Mouse (Mus musculus) heart, embryonic 14.5 days (tissue): Measurements from ENCODE around the gene Usp34. TPM values are rescaled to one million over a fixed set of nuclear protein-coding genes. Genes with fewer than 3 reads are reported as not detected.
A peak's percentile ranks its signal among the peaks of the same experiment; 100 is the strongest.

Experiments used
- ATAC-seq: fragments of 200-750 bp; cut with Nextera tagmentation; 2 replicates; pipeline ENCODE4 v1.8.0; 2017; ENCODE audit warnings: low read depth, moderate TSS enrichment; ENCODE audit not compliant: insufficient number of reproducible peaks, insufficient read depth, low FRiP score
- H3K27ac ChIP-seq, 2 experiments: fragments of 200-500 bp in 1 of 2; fragments of 300-500 bp in 1 of 2; sonication (generic) in 1 of 2; replicated peaks in 1 of 2; 2 replicates each; pipeline ENCODE4 v1.5.1; 2012 to 2014; ENCODE audit warnings: low read depth in 2 of 2, low read length in 2 of 2, control low read depth in 1 of 2, mild to moderate bottlenecking in 1 of 2, mixed read lengths in 1 of 2; ENCODE audit not compliant: control insufficient read depth in 1 of 2, insufficient read depth in 1 of 2
- H3K27me3 ChIP-seq: fragments of 300-500 bp; sonication (generic); 2 replicates; pipeline ENCODE4 v1.6.1; 2014; ENCODE audit warnings: mild to moderate bottlenecking, low read length, control low read depth; ENCODE audit not compliant: control insufficient read depth, insufficient read depth
- H3K36me3 ChIP-seq: fragments of 300-500 bp; sonication (generic); 2 replicates; pipeline ENCODE4 v1.6.1; 2014; ENCODE audit warnings: mild to moderate bottlenecking, control low read depth, low read length, mixed read lengths; ENCODE audit not compliant: control insufficient read depth, insufficient read depth
- H3K4me1 ChIP-seq, 2 experiments: fragments of 200-500 bp in 1 of 2; fragments of 300-500 bp in 1 of 2; sonication (generic) in 1 of 2; 2 replicates each; pipeline ENCODE4 v1.6.1; 2012 to 2014; ENCODE audit warnings: low read length in 2 of 2, control low read depth in 1 of 2, mixed read lengths in 1 of 2; ENCODE audit not compliant: control insufficient read depth in 2 of 2, insufficient read depth in 2 of 2
- H3K4me2 ChIP-seq: fragments of 300-500 bp; sonication (generic); 2 replicates; pipeline ENCODE4 v1.6.1; 2014; ENCODE audit warnings: mild to moderate bottlenecking, low read length
- H3K4me3 ChIP-seq, 2 experiments: fragments of 200-500 bp in 1 of 2; fragments of 300-500 bp in 1 of 2; sonication (generic) in 1 of 2; 2 replicates each; pipeline ENCODE4 v1.5.1; 2012 to 2014; ENCODE audit warnings: low read length in 2 of 2, mild to moderate bottlenecking in 2 of 2, control low read depth in 1 of 2, low read depth in 1 of 2, moderate library complexity in 1 of 2; ENCODE audit not compliant: control insufficient read depth in 1 of 2, insufficient read depth in 1 of 2
- H3K9ac ChIP-seq: fragments of 300-500 bp; sonication (generic); 2 replicates; pipeline ENCODE4 v1.6.1; 2014; ENCODE audit warnings: mild to moderate bottlenecking, low read length
- H3K9me3 ChIP-seq: fragments of 300-500 bp; sonication (generic); 2 replicates; pipeline ENCODE4 v1.6.1; 2016; ENCODE audit warnings: low read length, control low read depth; ENCODE audit not compliant: control insufficient read depth
- WGBS: fragments of 180-500 bp; shearing (Covaris S2); extraction: QIAGEN DNeasy Blood & Tissue Kit; methylation state at CpG from one replicate; pipeline ENCODE4 v1.1.7; 2014; 5-methylcytosine and 5-hydroxymethylcytosine counted together
- polyA plus RNA-seq: library from polyadenylated mRNA; unstranded; fragments of >200 nt; fragmentation: Nextera tagmentation; extraction: Ambion mirVana; gene quantifications from 2 replicates; pipeline ENCODE4 v1.2.1, GENCODE M21; 2014

Usp34 gene
- 23.3 and 24.0 TPM in 2 replicates for polyA plus RNA-seq

DNA sequence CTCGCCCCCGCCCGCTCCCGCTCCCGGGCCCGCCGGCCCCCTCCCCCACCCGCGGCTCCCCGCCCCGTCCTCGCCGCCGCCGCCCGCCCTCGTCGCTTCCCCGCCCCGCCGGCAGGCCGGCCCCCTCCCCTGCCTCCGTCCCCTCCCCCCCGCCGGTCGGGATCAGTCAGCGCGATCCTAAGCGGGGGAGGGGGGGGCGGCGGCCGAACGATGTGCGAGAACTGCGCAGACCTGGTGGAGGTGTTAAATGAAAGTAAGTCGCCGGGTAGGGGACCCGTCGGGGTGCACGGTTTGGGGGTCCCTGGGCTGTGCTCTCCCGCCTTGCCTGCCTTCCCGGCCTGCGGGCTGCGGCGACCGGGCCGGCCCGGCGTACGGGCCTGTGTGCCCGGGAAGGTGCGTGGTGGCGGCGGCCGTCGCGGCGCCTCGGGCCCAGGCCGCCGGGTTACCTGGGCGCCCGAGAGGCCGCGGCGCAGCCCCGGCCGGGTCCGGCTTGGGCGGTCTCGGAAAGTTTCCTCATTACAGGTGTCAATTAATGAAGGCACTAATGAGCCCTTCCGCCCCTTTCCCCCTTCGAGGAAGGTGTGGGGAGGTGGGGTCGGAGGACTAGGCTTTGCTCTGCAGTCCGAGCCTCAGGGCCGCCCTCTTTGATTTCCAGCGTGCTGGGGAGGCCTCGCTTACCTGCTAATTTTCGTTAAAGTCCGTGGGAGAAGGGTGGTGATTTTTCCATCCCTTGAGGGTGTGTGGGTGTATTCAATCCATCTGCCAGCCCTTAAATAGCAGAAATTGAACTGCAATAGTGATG is at the start of gene Usp34:
Usp34 (plus strand) TSS at position 132 of the 802 bp plus-strand sequence.
- peak; percentile 44 for ATAC-seq
- Histone ChIP-seq H3K36me3 (0 out of 2 replicates have a peak, but pooled peaks cover 4% of the 10 kb centered on the region), H3K4me1 (peaks cover 2 to 14% of the 10 kb centered on the region in 2 experiments; a peak in 2 of 4 replicates), H3K9me3 (no peaks in the 10 kb centered on the region), H3K27me3 (no peaks in the 10 kb centered on the region), H3K4me3 (peak within 1 kb of the TSS; percentile 71 to 88), H3K9ac (peak within 1 kb of the TSS; percentile 89), H3K4me2 (peak within 1 kb of the TSS; percentile 79), H3K27ac (peak within 1 kb of the TSS; percentile 88 to 98)
- under 1% methylated on average over 42 of the region's 80 CpGs for WGBS

GRCm38 (mm10) chr11:23259073-23259472 is 47.6 kb upstream of the Usp34 start:
- peaks cover 26% of the 10 kb centered on the region for H3K36me3 ChIP-seq
- no peak overlapping the region for H3K9ac ChIP-seq
- H3K4me1 ChIP-seq: peaks cover 3 to 26% of the 10 kb centered on the region in 2 experiments
- WGBS: 80% methylated on average over 4 of the region's 4 CpGs
- no peaks in the 10 kb centered on the region for H3K9me3 ChIP-seq
- H3K4me2 ChIP-seq: peak overlapping the region; percentile 88; the same call in 1 of the 2 replicates
- H3K4me3 ChIP-seq: no peak overlapping the region
- H3K27me3 ChIP-seq: no peaks in the 10 kb centered on the region
- H3K27ac ChIP-seq: no peak overlapping the region
- no peak for ATAC-seq

DNA sequence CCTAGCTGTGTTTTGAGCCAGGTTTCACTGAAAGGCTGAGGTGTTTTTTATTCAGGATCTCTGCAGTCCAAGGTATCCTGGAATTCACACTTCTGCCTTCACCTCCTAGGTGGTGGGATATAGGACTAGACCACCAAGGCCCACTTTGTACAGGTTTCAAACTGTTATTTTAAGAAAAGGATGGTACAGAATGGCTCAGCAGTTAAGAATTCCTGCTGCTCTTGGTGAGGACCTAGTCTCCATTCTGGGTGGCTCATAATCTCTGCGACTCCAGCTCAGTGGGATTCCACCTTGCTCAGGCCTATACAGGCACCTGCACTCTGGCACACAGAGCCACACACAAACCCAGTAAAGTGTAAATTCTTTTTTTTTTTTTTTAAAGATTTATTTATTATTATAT is 47.2 kb upstream of the Usp34 start:
- H3K27me3 ChIP-seq: no peaks in the 10 kb centered on the region
- 73% methylated on average over 1 of the region's 1 CpGs for WGBS
- no peak for ATAC-seq
- H3K9ac ChIP-seq: no peak overlapping the region
- peak overlapping the region; percentile 88; the same call in 1 of the 2 replicates for H3K4me2 ChIP-seq
- no peak overlapping the region for H3K4me3 ChIP-seq
- no peaks in the 10 kb centered on the region for H3K9me3 ChIP-seq
- H3K4me1 ChIP-seq: peaks cover 3 to 26% of the 10 kb centered on the region in 2 experiments
- H3K27ac ChIP-seq: no peak overlapping the region
- peaks cover 30% of the 10 kb centered on the region for H3K36me3 ChIP-seq

DNA sequence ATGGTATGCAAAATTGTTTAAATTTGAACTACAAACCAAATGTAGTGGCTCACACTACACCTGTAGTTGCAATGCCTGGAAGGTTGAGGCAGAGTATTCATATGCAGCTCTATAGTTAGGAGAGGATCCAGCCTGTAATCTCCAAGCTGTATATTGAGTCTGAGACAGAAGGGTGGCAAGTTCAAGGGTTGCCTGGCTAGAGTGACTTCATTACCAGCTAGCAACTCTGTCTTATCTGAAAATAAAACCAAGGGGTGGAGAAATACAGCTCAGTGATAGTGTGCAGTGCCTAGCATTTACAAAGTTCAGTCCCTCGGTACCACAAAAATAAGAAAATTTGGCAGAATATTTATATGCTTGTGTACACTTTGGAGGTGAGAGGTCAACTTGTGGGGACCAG is 46.5 kb upstream of the Usp34 start:
- ATAC-seq: no peak
- Histone ChIP-seq H3K4me3 (no peak overlapping the region), H3K9ac (no peak overlapping the region), H3K27me3 (no peaks in the 10 kb centered on the region), H3K9me3 (no peaks in the 10 kb centered on the region), H3K27ac (no peak overlapping the region), H3K4me1 (peaks cover 2 to 26% of the 10 kb centered on the region in 2 experiments), H3K36me3 (peaks cover 37% of the 10 kb centered on the region), H3K4me2 (no peak overlapping the region)
- WGBS: 72% methylated on average over 1 of the region's 1 CpGs

DNA sequence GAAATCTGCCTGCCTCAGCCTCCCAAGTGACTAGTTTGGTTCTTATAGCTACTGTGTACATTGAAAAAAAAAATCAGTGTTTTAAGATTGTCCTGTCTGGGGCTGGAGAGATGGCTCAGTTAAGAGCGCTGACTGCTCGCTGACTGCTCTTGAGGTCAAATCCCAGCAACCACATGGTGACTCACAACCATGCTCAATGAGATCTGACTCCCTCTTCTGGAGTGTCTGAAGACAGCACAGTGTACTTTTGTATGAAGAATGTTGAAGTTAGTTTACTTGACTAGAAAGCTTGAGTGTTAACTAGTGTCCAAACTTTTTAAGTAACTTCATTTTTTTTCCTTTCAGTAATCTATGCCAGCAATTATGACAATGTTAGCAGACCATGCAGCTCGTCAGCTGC is 45.2 kb upstream of the Usp34 start:
- WGBS: 63% methylated on average over 3 of the region's 3 CpGs
- Histone ChIP-seq H3K9me3 (no peaks in the 10 kb centered on the region), H3K36me3 (peaks cover 49% of the 10 kb centered on the region), H3K9ac (no peak overlapping the region), H3K27ac (no peak overlapping the region), H3K27me3 (no peaks in the 10 kb centered on the region), H3K4me1 (peaks cover 2 to 26% of the 10 kb centered on the region in 2 experiments), H3K4me3 (no peak overlapping the region), H3K4me2 (no peak overlapping the region)
- ATAC-seq: no peak

DNA sequence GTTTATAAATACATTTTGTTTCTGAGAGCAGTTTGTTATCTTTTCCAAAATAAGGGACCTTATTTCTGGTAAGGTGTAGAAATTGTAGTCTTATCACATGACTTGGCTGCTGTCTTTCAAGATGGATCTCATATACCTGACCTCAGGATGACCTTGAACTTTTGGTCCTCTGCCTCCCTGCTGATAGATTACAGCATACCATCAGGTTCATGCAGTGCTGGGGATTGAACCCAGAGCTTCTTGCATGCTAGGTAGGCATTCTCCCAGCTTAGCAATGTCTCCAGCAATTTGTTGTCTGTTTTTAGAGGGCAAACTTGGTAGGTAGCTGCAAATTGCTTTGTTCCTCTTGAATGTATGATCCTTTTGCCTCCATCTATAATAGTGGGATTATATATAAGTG is 41.7 kb upstream of the Usp34 start:
- ATAC-seq: no peak

DNA sequence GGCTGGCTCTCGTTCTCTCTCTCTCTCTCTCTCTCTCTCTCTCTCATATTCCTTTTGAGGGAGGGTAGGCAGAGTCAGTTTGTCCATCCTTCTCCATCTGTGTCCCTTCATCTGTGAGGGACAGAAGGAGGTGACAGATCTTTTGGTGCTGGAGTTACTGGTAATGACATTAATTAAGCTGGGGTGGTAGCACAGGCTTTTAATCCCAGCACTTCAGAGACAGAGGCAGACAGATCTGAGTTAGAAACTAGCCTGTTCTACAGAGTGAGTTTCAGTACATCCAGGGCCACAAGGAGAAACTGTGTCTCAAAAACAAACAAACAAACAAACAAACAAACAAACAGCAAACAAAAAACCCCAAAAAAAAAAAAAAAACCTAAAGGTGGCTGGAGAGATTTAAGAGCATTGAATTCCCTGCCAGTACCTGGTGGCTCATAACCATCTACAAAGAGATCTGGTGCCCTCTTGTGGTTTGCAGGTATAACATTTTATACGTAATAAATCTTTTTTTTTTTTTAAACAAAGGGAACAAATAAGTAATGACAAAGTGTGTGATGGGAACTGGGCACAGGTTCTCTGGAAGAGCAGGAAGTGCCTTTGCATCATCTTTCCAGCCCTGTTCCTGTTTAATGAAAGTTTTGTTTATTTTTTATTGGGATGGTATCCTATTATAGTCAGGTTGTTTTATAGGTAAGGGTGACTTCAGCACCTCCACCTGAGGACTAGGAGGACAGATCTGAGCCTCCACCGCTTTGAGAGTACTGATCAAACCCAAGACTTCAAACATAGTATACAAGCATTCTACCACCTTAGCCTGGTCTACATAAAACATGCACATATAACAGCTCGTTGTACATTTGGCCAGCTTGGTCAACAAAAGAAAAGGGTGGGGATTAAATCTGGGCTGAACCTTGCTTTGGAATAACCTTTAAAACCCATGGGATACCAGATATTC is 34.6 kb upstream of the Usp34 start:
- ATAC-seq: no peak
- peaks cover 92% of the 10 kb centered on the region for H3K36me3 ChIP-seq

More for the DNA sequence above, 41.7 kb upstream of the Usp34 start:
- Histone ChIP-seq H3K4me3 (no peak overlapping the region), H3K9ac (no peak overlapping the region), H3K27ac (no peak overlapping the region), H3K4me1 (peaks cover 0 to 11% of the 10 kb centered on the region in 2 experiments; a peak in 3 of 4 replicates), H3K9me3 (no peaks in the 10 kb centered on the region), H3K36me3 (peaks cover 74% of the 10 kb centered on the region), H3K4me2 (no peak overlapping the region), H3K27me3 (no peaks in the 10 kb centered on the region)

More for the DNA sequence above, 34.6 kb upstream of the Usp34 start:
- Histone ChIP-seq H3K27ac (no peak overlapping the region), H3K4me1 (no peaks in the 10 kb centered on the region), H3K27me3 (no peaks in the 10 kb centered on the region), H3K4me2 (no peak overlapping the region), H3K9ac (no peak overlapping the region), H3K9me3 (no peaks in the 10 kb centered on the region), H3K4me3 (no peak overlapping the region)
- WGBS: 72% methylated on average over 4 of the region's 4 CpGs
